Mouse (Mus musculus) MEL (cell line): ENCODE data around the gene Raver2.

Source experiments
- CTCF ChIP-seq, 3 experiments: IDR thresholded peaks in 2 of 3; conservative IDR thresholded peaks in 1 of 3; 2 replicates each; pipeline ENCODE4 v1.5.1; 2011 to 2012; ENCODE audit warnings: low read length in 3 of 3, low read depth in 2 of 3, mild to moderate bottlenecking in 2 of 3, improper control_type of control experiment in 1 of 3, inconsistent platforms in 1 of 3, mixed read lengths in 1 of 3, moderate library complexity in 1 of 3; ENCODE audit not compliant: control insufficient read depth in 1 of 3, insufficient read depth in 1 of 3, poor library complexity in 1 of 3, severe bottlenecking in 1 of 3
- EP300 ChIP-seq, 2 experiments: IDR thresholded peaks; 2 replicates each; pipeline ENCODE4 v1.6.1; 2011; ENCODE audit warnings: improper control_type of control experiment in 2 of 2, low read length in 2 of 2, low read depth in 1 of 2, mild to moderate bottlenecking in 1 of 2
- MAFK ChIP-seq: IDR thresholded peaks from 2 replicates; pipeline ENCODE4 v1.6.1; 2011; ENCODE audit warnings: low read depth, mild to moderate bottlenecking, low read length, improper control_type of control experiment, borderline replicate concordance
- TCF12 ChIP-seq: IDR thresholded peaks from 2 replicates; pipeline ENCODE4 v1.6.1; 2014; ENCODE audit warnings: low read depth, mild to moderate bottlenecking, inconsistent platforms, low read length, improper control_type of control experiment, moderate library complexity

- TF ChIP-seq CTCF (IDR thresholded peaks at IDR 0.05 in 2 of 3, conservative IDR thresholded peaks at IDR 0.05 in 1 of 3; ENCODE audit: control insufficient read depth in 1 of 3, insufficient read depth in 1 of 3, low read depth in 2 of 3, low read length in 3 of 3, poor library complexity in 1 of 3, severe bottlenecking in 1 of 3) (no peak), MAFK (no peak), TCF12 (no peak), EP300 (IDR thresholded peaks at IDR 0.05; ENCODE audit: low read depth in 1 of 2, low read length in 2 of 2) (no peak)
Observed at GRCm38 (mm10) chr4:101071570-101071969, 2.8 kb downstream of the Raver2 start.
